Mouse (Mus musculus) thymus, postnatal 4 days (tissue): ENCODE data around the gene Esd.

Experiments
- DNase-seq: peaks from one replicate; pipeline ENCODE4 v3.0.0; 2021

The Esd gene

DNA sequence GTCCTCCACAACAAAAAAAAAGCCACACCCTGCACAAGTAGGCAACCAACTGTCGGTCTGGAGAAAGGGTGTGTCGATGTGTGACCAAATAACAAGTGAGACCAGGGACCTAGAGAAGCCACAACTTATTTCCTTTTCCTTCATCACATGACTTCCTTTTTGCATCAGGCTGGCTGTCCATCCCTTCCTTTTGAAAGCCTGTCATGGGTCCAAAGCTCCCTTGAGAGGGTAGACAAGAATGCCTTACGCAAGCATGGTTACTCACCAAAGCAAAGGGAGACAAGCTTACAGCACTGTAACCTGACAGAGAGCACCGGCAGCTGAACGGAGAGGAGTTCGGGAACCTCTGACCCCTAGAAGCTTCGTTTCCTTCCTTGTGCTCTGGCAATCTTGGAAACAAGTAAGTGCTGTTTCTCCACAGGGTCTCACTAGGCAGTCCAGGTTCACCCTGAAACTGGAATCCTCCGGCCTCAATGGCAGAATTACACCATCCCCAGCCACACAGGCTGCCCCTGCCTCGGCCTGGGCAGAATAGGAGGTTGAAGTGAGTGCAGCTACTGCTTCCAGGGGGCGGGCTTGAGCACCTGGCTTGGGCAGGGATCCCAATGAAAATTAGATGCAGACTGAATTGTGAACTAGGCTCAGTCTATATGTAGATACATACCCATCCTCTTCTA, 65.4 kb downstream of the Esd start:
- DNase-seq, result no peak

- DNase-seq, result no peak
Observed at GRCm38 (mm10) chr14:74798063-74798890, 66.2 kb downstream of the Esd start.
